Mouse (Mus musculus): ENCODE results near the gene Tcp11. TPM values are rescaled to one million over a fixed set of nuclear protein-coding genes. Genes with fewer than 3 reads are reported as not detected.

Tcp11 gene
- 0.43 and 0.70 TPM in 2 replicates for polyA plus RNA-seq (2012; rRNA removed)

DNA sequence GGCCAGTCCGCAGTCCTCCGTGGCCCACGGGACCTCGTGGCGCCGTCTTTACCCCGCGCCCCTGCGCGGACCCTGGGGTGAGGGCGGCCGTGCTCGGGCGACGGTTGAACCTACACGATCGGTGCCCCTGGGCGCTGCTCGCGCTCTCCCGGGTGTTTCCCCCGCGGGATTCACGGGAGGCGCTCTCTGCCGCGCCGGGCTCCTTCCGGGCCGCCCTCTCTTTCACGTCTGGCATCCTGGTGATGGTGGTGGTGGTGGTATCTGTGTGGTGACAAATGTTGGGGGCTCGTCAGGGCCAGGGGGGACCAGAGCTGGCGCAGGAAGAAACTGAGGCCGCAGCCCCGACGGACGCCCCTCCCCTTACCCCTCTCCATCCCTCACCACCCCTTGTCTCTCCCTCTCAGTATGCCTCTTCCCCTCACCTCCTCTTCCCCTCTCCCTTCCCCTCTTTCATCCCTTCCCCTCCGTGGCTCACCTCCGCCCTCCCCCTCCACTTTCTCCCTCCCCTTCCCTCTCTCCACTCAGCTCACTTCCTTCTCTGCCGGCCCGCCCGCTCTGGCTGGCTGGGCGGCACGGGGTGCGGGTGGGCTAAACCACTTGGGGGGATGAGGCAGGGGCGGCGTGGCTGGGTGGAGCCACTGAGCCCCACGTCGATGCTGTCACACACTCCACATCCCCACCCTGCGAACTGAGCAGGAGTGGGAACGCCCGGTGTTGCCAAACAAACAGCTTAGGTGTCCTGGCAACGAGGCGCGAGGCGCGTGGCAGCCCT, at the start of gene Tcp11:
Gene Tcp11, minus strand, starts transcription at position 595 of the 772 bp plus-strand sequence.
- peak within 1 kb of the TSS; percentile 54 for H3K4me3 ChIP-seq (replicated peaks; ENCODE audit: insufficient read depth, low read depth, low read length)
- DNase-seq, result no peak
- WGBS, result 2% methylated on average over 53 of the region's 57 CpGs

DNA sequence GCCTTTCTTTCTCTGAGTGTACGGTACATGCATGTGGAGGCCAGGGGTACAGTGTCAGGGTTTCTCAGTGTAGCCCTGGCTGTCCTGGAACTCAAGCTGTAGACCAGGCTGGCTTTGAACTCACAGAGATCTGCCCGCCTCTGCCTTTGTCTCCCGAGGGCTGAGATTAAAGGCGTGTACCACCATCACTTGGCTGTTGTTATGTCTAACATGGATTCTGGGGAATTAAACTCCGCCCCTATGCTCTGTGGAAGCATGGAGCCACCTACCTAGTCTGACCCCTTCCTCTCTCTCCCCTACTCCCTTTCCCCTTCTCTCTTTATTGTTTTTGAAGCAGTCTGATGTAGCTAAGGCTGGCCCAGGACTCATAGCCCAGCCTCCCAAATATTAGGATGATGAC, 49.4 kb upstream of the Tcp11 start:
- Histone ChIP-seq H3K27ac (ENCODE audit: insufficient read depth, low read length) (no peak overlapping the region), H3K4me1 (ENCODE audit: control insufficient read depth, insufficient read depth, low read length) (no peaks in the 10 kb centered on the region), H3K27me3 (ENCODE audit: control insufficient read depth, insufficient read depth, low read length) (no peaks in the 10 kb centered on the region), H3K4me3 (replicated peaks; ENCODE audit: insufficient read depth, low read depth, low read length) (no peak overlapping the region)
- no peak for DNase-seq
- TF ChIP-seq CTCF (IDR thresholded peaks at IDR 0.05; ENCODE audit: borderline replicate concordance, insufficient read depth, low read depth, low read length) (no peak), POLR2A (IDR thresholded peaks at IDR 0.05; ENCODE audit: borderline replicate concordance, insufficient read depth, low read length) (no peak)
- WGBS, result 92% methylated on average over 5 of the region's 5 CpGs

More for the DNA sequence above, at the start of gene Tcp11:
- H3K4me1 ChIP-seq (ENCODE audit: control insufficient read depth, insufficient read depth, low read length), result no peaks in the 10 kb centered on the region
- H3K27ac ChIP-seq (ENCODE audit: insufficient read depth, low read length), result no peak within 1 kb of the TSS
- H3K27me3 ChIP-seq (ENCODE audit: control insufficient read depth, insufficient read depth, low read length), result peaks cover 1% of the 10 kb centered on the region; the same call in 1 of the 2 replicates
- TF ChIP-seq POLR2A (IDR thresholded peaks at IDR 0.05; ENCODE audit: borderline replicate concordance, insufficient read depth, low read length), result no peak
- no peak for TF ChIP-seq CTCF (IDR thresholded peaks at IDR 0.05; ENCODE audit: borderline replicate concordance, insufficient read depth, low read depth, low read length)

DNA sequence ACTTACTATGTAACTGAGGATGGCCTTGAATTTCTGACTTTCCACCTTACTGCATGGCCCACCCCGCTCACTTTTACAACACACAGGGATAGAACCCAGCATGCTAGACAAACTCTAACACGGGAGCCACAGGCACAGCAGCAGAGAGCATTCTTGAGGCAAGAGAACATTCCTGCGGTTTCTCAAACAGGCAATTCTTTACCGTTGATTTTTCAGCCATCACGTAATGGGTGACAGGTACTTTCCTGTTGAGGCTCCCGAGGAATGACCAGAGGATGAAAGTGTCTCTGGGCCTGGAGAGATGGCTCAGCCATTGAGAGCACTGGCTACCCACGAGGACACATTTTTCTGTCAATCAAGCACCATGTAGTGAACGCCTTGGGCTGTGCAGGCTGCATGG, 43.9 kb upstream of the Tcp11 start:
- no peak overlapping the region for H3K27ac ChIP-seq (ENCODE audit: insufficient read depth, low read length)
- TF ChIP-seq POLR2A (IDR thresholded peaks at IDR 0.05; ENCODE audit: borderline replicate concordance, insufficient read depth, low read length) (no peak), CTCF (IDR thresholded peaks at IDR 0.05; ENCODE audit: borderline replicate concordance, insufficient read depth, low read depth, low read length) (no peak)
- no peak for DNase-seq
- H3K4me3 ChIP-seq (replicated peaks; ENCODE audit: insufficient read depth, low read depth, low read length), result no peak overlapping the region
- H3K4me1 ChIP-seq (ENCODE audit: control insufficient read depth, insufficient read depth, low read length), result no peaks in the 10 kb centered on the region
- H3K27me3 ChIP-seq (ENCODE audit: control insufficient read depth, insufficient read depth, low read length), result no peaks in the 10 kb centered on the region
- whole genome bisulfite sequencing, result 65% methylated on average over 8 of the region's 8 CpGs

DNA sequence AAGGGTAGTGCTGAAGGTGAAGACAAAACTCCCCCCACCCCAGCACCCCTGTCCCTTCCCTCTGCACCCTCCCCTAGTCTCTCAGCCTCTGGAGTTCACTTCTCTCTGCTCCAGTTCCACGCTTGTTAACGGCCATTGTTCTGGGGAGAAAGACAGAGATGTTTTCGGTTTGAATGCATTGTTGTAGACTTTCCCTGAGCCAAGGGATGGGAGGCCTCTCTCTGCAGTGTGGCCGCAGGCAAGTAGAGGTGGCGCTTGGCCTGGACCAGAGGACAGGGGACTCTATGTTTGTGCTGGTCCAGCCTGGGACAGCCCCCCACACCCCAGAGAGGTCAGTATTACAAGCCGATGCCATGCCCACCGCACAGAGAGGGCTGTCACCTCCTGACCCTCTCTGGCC, 43.2 kb upstream of the Tcp11 start:
- H3K27me3 ChIP-seq (ENCODE audit: control insufficient read depth, insufficient read depth, low read length), result no peaks in the 10 kb centered on the region
- TF ChIP-seq CTCF (IDR thresholded peaks at IDR 0.05; ENCODE audit: borderline replicate concordance, insufficient read depth, low read depth, low read length) (no peak), POLR2A (IDR thresholded peaks at IDR 0.05; ENCODE audit: borderline replicate concordance, insufficient read depth, low read length) (no peak)
- no peak for DNase-seq
- 58% methylated on average over 7 of the region's 7 CpGs for WGBS
- no peak overlapping the region for H3K4me3 ChIP-seq (replicated peaks; ENCODE audit: insufficient read depth, low read depth, low read length)
- no peak overlapping the region for H3K27ac ChIP-seq (ENCODE audit: insufficient read depth, low read length)
- no peaks in the 10 kb centered on the region for H3K4me1 ChIP-seq (ENCODE audit: control insufficient read depth, insufficient read depth, low read length)

DNA sequence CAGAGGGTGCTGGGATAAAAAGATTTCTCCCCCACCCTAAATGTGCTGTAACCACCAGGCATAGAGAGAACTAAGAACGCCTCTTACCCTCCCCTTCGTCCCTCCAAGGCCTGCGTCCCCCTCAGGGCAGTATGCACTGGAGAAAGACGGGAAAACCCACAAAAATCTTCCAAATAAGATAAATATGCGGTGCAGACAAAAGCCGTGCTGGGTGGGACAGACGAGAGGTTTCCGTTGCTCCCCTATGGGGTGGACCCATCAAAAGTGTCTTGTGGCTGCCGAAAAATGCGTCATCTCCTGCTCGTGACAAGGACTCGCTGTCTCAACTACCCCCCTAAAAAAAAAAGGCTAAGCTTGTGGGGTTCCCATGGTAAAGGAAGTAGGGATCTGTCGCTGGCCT, 42.5 kb upstream of the Tcp11 start:
- TF ChIP-seq POLR2A (IDR thresholded peaks at IDR 0.05; ENCODE audit: borderline replicate concordance, insufficient read depth, low read length) (no peak), CTCF (IDR thresholded peaks at IDR 0.05; ENCODE audit: borderline replicate concordance, insufficient read depth, low read depth, low read length) (no peak)
- 64% methylated on average over 13 of the region's 13 CpGs for WGBS
- Histone ChIP-seq H3K27me3 (ENCODE audit: control insufficient read depth, insufficient read depth, low read length) (no peaks in the 10 kb centered on the region), H3K4me3 (replicated peaks; ENCODE audit: insufficient read depth, low read depth, low read length) (no peak overlapping the region), H3K27ac (ENCODE audit: insufficient read depth, low read length) (no peak overlapping the region), H3K4me1 (ENCODE audit: control insufficient read depth, insufficient read depth, low read length) (peaks cover 4% of the 10 kb centered on the region)
- DNase-seq, result no peak

DNA sequence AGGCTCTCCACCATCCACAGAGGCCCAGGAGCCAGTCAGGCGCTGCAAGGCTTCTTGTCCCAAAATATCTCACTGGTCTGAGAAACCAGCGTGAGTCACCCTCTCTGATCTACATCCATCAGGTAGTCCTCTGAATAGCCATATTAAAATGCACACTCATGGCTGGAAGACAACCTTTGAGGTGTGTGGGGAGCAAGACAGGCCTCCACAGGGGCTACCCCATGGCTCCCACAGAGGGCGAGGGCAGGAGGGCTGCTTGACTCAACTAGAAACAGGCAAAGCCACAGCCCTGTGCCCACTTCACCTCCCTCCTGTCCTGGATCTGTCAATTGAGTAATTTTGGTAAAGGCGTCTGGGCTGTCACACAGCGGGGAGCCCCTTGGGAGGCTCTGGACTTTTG, 40.0 kb upstream of the Tcp11 start:
- DNase-seq, result no peak
- H3K27me3 ChIP-seq (ENCODE audit: control insufficient read depth, insufficient read depth, low read length), result no peaks in the 10 kb centered on the region
- no peak overlapping the region for H3K4me3 ChIP-seq (replicated peaks; ENCODE audit: insufficient read depth, low read depth, low read length)
- TF ChIP-seq POLR2A (IDR thresholded peaks at IDR 0.05; ENCODE audit: borderline replicate concordance, insufficient read depth, low read length) (no peak), CTCF (IDR thresholded peaks at IDR 0.05; ENCODE audit: borderline replicate concordance, insufficient read depth, low read depth, low read length) (no peak)
- H3K27ac ChIP-seq (ENCODE audit: insufficient read depth, low read length), result no peak overlapping the region
- 88% methylated on average over 5 of the region's 5 CpGs for WGBS
- peaks cover 9% of the 10 kb centered on the region for H3K4me1 ChIP-seq (ENCODE audit: control insufficient read depth, insufficient read depth, low read length)

DNA sequence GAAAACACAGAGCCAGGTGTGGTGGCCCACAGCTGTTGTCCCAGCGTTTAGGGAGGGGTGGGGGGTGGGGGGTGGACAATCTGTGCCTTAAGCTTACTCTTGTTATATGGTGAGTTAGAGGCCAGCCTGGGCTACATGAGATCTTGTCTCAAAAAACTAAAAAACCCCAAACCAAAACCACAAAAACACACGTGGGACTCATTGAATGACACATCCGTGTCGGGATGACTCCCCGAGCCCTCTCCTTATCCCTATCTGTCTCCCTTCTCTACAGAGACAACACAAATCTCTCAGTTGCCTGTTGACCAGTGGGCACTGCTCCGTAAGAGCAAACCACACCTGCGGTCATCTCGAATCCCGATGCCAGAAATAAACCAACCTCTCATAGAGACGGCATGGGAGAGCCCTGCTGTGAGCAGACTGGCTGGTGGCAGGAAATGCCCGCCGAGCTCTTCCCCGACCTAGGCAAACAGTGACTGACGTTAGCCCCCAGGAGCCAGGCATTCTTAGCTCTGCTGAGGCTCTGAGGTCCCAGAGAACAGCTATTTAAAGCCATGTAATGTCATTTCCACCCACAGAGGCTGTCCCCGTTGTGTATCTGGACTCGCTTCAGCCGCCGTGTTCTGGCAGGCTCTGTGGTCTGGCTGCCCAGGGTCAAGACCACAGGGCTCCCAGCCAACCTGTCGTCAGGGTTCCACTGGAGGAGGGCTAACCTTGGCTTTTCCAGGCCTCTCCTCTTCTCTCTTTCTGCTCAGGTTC, 37.2 kb upstream of the Tcp11 start:
- WGBS, result 12% methylated on average over 19 of the region's 19 CpGs

More for the DNA sequence above, 37.2 kb upstream of the Tcp11 start:
- peak; percentile 61 to 70 for DNase-seq
- no peak overlapping the region for H3K27ac ChIP-seq (ENCODE audit: insufficient read depth, low read length)
- H3K4me3 ChIP-seq (replicated peaks; ENCODE audit: insufficient read depth, low read depth, low read length), result no peak overlapping the region
- H3K4me1 ChIP-seq (ENCODE audit: control insufficient read depth, insufficient read depth, low read length), result peaks cover 9% of the 10 kb centered on the region
- TF ChIP-seq CTCF (IDR thresholded peaks at IDR 0.05; ENCODE audit: borderline replicate concordance, insufficient read depth, low read depth, low read length) (no peak), POLR2A (IDR thresholded peaks at IDR 0.05; ENCODE audit: borderline replicate concordance, insufficient read depth, low read length) (no peak)
- no peaks in the 10 kb centered on the region for H3K27me3 ChIP-seq (ENCODE audit: control insufficient read depth, insufficient read depth, low read length)

All from cerebellum, adult 2 months (tissue).